Mouse (Mus musculus) T-cell, adult 2 months (primary cell): ENCODE measurements at regions not wholly inside any gene's neighbourhood (a gene's known extent, or its start where the extent isn't known, plus 50 kb on each side); places are given as distances from the start of the nearest gene placed in this dataset.
"Not testable (repeated sequence)": the region's sequence is repeated elsewhere in the genome, so short reads cannot be mapped to it uniquely, and the experiment has no call there.

ENCODE experiments used
- DNase-seq: peaks from one replicate; pipeline ENCODE4 v3.0.0; 2022; ENCODE audit warnings: low spot score

DNA sequence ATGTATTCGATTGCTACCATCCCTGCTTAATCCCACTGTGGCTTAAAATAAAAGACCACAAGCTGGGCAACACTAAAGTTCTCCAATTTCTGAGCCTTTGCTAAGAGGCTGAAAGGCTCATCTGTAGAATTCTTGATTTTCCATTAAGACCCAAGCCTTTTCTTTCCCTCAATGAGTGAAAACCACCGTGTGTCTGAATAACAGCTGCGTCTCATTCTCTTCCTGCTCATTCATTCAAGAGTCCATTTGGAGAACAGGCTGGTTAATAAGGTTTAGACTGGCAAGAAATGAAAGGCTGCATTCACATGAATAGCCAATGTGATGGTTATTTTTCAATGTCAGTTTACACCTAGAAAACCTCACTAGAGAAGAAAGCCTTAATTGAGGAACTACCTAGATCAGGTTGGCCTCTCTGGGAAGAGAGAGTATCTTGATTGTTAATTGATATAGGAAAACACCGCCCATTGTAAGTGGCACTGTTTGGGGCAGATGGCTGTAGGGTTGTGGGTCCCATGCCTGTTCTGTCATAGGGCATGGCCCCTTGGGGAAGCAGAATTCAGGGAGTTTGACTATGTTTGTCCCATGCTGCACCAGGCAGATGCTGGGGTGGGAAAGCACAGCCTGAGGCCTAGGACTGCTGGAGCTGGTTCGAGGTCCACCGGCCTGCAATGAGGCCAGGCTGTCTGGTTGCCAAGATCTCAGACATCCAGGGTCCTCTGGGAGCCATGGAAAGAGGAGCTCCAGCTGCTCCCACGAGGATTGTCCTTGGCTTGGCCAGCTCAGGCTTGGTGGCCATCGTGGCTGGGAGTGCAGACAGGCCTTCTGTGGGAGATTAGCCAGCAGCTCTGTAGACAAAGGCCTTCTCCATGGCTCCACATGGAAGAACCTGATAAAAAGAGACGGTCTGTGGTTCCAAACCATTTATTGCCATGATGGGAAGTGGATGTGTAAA lies 161.3 kb upstream of the Castor2 start:
- no peak for DNase-seq

DNA sequence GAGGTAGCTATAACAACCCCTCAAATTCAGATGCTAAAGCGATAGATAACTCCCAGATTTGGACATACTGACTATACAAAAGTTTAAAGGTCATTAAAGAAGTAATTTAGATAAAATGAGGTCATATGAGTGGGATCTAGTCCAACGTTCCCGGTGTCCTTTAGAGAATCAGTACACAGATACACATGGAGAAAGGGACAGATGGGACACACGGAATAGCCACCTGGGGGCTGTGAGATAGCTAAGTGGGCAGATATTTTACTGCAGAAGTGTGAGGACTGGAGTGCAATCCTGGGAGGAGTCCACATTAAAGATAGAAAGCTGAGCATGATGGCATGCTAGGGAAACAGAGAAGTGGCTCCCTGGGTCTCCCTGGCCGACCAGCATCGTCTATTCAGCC lies 164.1 kb upstream of the Castor2 start:
- no peak for DNase-seq

DNA sequence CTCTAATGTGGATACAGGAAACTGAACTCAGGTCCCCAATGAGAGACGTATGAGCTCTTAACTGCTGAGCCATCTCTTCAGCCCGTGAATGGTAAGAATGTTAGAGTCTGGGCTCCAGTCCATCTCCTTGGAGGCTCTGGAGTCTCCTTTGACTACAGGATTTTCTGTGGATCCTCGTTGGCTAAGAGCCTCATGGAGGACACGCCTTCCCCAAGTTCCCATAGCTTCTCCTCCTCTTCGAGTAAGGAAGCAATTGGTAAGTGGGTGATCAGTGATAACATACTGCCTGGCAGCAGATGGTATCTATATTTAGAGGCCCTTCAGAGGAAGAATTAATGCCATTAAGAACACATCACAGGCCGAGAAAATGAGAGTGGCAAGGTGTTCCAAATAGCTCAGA lies 164.5 kb upstream of the Castor2 start:
- no peak for DNase-seq

DNA sequence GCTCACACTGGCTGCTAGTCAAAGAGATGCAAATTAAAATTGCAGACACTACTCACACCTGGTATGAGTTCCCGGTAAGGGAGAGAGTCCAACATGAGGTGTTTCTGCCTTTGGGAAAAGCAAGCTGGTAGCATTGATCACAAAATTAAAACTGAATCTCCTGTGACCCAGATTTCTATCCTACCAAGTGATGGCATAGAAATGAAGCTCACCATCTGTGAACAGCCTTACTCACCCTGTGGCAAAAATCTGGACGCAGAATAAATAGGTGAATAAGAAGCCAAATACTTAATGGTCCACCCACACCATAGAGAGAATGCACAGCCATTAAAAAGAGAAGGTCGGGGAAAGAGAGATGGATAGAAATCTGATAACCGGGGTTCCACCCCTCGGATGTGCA lies 169.4 kb upstream of the Castor2 start:
- no peak for DNase-seq

DNA sequence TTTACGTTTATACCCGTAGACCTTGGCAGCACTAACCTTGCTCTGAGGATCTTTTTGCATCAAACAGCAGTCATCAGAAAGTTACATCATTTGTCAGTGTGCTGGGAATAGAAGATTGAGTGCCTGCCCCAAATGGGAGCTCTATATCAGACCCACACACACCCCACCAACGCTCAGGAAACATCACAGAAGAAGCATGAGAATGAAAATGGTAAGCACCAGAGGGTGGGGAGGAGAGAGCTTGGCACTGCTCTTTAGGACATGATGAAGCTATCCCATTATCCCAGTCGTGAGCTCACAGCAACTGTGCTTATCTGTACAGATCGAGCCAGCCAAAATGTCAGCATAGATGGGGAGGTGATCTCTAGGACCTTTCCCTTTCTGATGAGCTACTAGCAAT lies 172.5 kb upstream of the Castor2 start:
- DNase-seq = no peak

DNA sequence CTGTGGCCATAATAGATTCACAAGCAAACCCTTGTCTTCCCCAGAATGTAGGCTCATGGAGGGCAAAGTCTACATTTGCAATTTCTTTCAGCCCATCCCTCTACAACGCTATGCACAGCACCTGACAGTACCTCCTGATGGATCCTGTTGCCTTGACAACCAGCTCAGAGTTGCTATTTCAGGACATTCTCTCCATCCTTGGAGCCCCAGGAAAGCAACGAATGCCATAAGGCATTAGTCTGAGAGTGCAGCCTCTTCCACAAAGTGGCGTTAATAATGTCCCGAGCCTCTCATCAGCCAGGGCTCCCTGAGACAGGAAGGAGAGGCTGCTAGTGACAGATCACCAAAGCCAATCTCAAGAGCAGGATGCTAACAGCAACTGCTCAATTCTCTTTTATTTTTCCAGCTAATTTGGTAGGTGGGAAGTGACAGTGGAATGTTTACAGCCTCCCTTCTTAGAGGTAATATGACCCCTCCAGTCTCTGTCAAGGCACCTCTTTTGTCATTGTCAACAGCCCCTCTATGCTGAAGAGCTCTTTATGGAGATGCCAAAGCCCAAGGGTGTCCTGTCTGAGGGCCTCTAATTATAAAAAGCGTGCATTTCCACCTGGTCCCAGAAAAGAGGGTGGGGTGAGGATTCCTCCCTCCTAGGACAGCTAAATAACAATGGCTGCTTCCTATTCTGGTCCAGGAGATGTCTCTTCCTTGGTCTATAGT lies 174.2 kb upstream of the Castor2 start:
- no peak for DNase-seq

DNA sequence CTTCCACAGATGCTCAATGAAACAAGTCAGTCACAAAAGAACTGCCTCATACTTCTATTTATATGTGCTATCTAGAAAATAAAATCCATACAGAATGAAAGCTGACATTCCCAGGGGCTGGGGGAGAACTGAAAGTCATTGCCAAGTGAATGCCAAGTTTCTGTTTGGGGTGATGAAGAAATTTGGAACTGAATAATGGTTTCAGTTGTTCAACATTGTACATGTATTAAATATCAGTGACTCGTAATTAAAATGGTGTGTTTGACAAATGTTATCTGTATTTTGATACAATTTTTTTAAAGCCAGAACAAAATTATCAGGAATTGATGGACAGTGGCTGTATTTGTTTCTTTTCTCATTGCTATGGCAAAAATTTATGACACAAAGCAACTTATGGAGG lies 177.3 kb upstream of the Castor2 start:
- no peak for DNase-seq

DNA sequence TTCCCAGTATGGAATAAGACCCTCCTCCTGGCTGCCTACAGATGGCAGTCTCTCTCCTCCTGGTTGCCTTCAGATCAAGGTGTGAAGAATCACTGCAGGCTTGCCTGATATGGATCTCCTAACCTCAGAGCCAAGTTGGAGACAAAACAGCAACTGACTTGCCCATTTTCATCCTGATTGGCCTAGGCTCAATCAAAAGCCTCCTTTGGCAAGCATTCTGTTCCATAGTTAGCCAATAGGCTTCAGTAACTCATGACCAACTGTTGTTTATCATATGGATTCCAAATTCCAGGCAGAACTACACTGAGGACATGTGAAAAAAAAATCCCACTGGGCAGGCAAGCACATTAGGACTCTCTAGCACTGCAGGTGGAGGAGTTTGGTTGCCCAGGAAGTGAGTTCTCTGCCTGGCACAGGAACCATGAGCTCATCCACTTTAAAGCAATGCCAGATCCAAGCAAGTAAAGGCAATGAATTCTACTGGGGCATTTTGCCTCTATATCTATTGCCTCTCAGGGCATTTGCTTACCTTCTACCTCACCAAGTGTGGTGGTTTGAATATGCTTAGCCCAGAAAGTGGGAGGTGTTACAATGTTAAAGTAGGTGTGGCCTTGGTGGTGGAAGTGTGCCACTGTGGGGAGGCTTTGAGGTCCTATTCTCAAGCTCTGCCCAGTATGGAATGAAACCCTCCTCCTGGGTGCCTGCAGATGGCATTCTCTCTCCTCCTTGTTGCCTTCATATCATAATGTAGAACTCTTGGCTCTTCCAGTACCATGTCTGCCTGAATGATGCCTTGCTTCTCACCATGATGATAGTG lies 183.6 kb upstream of the Castor2 start:
- DNase-seq = no peak

DNA sequence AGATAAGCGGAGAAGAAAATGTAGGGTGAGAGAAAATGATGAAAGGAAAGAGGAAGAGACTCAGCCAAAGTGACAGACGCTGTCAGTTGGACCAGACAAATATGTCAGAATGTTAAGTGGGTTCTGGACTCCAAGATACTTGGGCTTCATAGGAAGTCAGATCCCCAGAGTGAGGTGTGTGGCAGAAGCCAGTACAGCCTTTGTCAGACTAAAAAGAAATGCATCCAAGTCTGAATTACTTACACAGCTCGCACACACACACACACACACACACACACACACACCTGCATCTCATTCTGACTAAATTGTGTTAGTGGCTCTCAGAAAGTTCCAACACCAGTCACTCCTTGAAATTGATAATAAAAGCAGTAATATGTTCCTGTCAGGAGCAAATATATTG lies 192.1 kb upstream of the Castor2 start:
- no peak for DNase-seq

DNA sequence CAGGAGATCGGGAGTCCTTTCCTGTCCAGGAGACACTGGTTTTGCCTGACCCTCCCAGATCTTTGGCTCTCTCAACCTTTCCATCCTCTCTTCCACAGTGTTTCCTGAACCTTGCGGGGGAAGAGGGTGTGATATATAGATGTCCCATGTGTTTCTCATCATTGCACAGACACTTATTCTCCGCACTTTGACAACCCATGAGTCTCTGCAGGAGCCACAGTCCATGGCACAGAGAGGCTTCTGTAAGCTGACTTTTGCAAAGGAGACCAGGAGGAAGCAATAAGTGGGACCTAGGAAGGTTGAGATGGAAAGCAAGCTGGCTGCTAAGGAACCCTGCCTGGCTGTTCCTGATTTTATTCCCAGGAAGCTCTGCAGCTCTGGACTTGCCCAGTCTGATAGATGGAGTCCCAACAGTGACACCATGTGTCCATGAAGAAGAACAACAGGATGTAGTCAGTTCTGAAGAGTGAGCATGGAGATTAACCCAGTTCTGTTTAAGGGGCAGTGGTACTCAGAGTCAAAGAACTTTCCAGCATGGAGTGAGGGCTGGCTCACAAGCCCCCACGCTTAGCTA lies 201.4 kb upstream of the Castor2 start:
- no peak for DNase-seq

DNA sequence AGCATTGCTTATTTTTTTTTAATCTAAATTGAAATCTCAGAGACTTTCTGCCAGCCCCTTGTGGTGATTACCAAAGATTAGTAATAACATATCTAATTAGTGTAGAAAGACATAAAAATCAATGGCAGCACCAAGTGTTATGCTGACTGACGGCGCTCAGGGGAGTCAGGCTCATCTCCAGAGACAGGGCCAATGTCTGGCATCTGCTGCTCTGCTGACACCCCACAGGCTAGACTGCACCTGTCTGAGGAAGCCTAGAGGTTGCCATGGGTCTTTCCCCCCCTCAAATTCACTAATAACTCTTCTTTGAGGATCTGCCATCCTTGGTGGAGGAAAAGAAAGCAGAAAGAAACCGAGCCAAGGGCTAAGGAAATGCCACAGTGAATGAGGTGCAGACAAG lies 208.8 kb upstream of the Castor2 start:
- no peak for DNase-seq

DNA sequence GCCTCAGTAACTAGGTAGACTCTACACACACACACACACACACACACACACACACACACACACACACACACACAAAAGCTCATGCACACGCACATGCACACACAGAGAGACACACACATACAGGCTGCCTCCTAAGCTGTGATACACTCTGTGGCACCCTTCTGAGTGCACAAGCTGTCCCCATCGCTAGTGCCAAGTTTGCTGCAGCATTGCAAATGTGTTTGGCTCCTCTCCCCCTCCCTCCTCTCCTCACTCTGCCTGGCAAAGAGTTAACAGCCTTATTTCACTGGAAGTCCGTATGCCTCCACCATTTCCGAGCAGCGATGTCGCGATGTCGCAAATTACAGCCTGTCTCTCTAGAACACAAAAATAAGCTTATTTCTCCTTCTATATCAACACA lies 209.7 kb upstream of the Castor2 start:
- no peak for DNase-seq

DNA sequence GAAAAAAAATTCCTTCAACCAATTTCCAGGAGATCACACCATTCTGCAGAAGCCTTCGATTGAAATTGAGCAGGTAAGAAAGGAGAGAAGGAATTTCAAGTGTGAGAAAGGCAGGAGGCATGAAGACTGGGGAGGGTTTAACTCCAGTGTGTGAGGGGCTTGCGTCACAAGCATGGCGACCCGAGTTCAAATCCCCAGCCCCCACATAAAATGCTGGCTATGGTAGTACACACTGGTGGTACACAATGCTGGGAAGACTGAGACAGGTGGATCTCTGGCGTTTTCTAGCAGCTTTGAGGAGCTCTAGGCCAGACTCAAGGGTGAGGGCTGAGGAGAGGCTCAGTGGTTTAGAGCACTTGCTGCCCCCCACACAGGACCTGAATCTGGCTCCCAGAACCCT lies 214.0 kb upstream of the Castor2 start:
- no peak for DNase-seq

DNA sequence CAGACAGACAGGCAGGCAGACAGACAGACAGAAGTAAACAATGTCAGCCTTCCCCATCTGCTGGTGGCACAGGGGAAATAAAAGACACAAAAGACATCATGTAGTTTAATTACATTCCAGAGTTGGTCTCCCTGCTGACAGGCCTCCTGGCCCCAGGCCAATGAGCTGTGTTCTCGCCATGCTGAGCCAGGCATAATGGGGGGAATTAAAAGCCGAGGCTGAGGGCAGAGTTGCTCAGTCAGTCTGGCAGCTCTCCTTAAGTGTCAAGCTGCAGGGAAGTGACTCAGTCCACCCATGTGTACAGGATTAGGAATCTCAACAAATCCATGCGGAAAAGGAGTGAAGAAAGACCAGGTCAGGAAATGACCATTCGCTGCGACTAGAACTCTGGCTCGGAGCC lies 214.5 kb upstream of the Castor2 start:
- no peak for DNase-seq

DNA sequence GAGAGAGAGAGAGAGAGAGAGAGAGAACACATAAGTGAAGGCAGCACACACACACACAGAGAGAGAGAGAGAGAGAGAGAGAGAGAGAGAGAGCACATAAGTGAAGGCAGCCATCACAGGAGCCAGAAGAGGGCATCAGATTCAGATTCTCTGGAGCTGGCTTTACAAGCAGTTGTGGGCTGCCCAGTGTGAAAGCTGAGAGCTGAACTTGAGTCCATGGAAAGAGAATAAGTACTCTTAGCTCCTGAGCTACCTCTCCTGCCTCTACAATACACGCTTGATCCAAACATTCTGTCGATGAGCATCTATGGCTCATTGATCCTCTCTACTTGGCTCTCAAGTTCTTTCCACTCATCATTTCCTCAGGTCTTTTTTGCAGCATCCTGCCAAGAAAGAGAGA lies 214.9 kb upstream of the Castor2 start:
- DNase-seq = no peak

DNA sequence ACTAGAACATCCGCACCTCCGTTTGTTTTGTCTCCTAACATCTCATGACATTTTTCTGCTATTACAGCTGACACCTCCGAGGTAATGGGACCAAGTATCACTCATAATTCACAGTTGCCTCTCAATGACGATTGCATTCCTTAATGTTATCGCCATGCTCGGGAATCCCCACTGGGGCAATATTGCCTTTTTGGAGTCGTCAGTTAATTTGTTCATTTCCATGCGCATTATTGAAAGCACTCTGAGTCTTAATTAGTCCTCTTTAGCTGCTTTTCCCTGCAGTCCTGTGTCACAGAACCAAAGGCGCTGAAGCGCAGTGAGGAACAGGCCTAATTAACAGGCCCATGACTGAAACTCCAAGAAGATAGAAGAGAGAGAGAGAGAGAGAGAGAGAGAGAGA lies 255.0 kb upstream of the Castor2 start:
- DNase-seq = no peak

DNA sequence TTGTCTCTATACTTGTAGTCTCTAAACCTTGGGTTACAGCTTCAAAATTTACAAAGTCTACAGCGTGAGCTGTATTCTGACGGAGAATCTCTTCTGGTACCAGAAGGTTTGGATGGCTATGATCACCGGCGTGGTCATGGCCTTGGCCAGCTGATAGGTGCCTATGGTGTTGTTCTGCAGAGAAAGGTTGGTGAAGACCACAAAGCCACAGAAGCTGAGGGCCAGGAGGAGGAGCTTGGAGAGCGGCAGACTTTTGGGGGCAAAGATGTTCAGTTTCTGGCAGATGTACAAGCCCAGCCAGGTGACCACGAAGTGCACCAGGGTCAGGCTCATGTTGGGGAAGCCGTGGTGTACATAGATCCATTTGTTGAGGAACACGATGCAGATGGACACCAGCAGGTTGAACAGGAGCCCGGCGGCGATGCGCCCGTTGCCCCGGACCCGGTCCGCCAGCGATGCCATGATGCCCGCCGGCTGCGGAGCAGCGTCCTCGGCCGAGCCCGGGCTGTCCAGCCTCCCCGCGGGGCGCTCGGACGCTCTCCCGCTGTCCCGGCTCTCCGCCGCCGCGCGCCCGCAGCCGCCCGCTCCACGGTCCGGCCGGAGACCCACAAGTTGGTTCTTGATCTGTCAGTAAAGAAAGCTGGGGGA lies 257.3 kb upstream of the Castor2 start:
- DNase-seq = not testable (repeated sequence)

DNA sequence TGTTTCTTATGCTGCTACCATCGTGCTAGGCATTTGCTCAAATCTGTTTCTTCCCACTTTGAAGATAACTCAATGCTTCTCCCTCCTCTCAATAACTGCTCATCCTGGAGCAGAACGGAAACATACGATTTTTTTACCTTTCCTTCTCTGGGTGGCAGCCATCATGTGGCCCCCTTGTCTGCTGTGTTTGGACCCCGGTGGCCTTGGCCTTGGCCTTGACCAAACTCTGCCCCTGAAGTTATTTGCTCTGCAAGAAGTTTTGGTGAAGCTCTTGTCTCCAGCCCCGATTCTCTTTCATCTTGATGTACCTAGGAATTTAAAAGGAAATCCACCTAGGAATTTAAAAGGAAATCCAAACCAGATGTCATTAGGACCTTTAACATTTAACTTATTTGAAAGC lies 261.2 kb upstream of the Castor2 start:
- DNase-seq = no peak

DNA sequence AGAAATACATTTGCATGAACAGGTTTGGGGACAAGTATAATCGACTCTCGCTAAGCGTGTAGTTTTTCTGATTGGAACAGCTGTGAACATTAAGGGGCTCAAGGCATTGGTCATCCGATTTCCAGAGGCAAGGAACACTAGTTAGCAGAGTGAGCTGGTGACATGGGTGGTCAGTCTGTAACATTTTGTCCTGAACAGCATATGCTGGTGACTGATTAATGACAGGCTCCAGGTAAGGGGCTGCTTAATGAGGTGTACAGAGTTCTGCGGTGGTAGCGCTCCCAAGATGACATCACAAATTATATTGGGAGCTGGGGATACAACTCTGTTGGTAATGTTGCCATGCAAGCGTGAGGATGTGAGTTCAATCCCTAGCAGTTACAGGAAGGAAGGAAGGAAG lies 266.3 kb upstream of the Castor2 start:
- no peak for DNase-seq

DNA sequence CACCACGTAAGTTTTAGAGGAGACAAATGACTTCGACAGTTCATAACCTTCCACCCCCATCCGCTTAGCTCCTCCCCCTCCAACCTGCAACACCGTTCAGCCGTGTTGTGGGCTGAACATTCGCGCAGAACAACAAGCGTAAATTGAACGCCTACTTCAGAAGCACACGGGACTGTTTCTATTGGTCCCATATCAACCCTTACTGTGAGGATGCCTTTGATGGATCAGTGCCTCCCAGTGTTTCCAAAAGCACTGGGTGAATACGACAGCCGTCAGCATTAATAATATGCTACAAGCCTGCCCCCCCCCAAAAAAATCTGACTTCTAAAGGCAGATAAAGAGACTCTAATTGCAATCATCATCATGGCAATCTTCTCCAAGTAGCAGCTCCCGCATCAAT lies 271.3 kb upstream of the Castor2 start:
- no peak for DNase-seq

DNA sequence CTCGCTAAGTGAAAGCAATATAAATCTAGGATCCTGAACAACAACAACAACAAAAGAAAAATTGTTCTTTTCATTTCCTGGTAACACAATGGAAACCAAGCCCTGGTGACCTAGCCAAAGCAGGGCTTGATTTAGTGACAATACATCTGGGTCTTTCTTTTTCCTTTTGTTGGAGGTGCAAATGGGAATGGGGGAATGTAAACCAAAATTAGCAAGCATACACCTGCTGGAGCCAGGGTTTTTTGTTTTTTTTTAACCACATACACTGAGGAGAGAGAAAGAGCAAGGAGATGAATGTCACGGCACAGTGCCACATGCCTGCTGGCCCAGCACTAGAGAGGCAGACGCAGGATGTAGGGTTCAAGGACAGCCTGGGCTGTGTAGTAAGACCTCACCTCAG lies 275.6 kb upstream of the Castor2 start:
- DNase-seq = no peak

DNA sequence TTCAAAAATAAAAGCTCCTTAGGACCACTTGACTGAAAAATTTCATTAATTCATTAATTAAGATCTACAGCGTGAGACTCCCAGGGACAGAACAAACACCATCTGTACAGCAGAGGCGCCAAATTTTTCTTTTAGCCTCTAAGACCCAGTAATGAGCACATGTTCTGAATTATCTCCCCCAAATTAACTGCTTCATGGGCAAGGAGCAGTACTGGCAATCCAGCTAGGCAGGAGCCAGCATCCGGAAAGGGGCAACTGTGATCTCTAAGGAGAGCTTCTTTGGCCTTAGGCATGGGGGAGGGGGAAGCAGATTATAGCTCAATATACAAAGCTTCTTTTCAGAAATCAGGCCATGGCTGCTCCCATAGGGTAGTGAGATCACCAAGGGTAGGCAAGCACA lies 278.2 kb upstream of the Castor2 start:
- no peak for DNase-seq
